Mouse (Mus musculus) spleen, adult 2 months (tissue): ENCODE measurements at regions not wholly inside any gene's neighbourhood (a gene's known extent, or its start where the extent isn't known, plus 50 kb on each side); places are given as distances from the start of the nearest gene placed in this dataset.

Experiments used
- CTCF ChIP-seq: fragments of 200-500 bp; IDR thresholded peaks from 2 replicates; pipeline ENCODE4 v1.5.1; 2011; ENCODE audit warnings: mild to moderate bottlenecking, inconsistent platforms; ENCODE audit not compliant: insufficient read depth, insufficient read length, insufficient replicate concordance; ENCODE audit errors: extremely low read depth
- POLR2A ChIP-seq: fragments of 200-500 bp; IDR thresholded peaks from 2 replicates; pipeline ENCODE4 v1.6.1; 2011; ENCODE audit warnings: low read depth, low read length, inconsistent platforms

DNA sequence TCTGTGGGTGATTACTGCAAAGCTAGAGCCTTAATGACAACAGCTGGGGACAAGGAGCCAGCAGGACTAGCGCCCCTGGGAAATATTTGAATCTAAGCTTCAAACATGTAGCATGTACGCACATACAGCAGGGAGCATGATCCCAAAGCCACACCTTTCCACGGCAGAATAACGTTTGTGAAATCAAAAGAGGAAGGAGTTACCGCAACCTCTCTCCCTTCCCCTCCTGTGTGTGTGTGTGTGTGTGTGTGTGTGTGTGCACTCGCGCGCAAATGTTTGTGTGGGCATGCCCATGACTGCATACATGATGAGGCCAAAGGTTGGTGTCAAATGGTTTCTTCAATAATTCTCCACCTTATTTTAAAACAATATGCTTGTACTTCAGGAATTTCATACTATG, 132.9 kb downstream of the Rplp1 start:
- TF ChIP-seq POLR2A (no peak), CTCF (no peak)
